ENCODE assay signal across 25 mouse cellular contexts in the genomic region with DNA sequence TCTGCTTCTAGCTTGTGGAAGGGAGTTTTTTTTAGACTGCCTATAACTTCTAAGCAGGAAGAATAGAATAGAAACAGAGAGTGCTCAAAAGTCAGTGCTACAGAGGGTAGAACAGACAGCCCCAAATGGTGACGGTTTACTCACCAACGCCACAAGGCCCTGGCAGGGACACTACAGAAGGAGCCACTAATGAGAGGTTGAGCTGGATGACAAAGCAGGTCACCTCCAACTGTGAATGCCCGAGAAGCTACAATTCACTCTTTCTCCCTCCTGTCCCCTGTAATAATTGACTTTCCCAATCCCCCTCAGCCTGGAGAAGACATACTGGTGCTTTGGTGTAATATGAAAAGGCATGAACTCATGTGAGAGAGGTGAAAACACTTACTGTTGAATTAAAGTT.
"Had no signal": no experiment of that assay in that cellular context is flagged by ENCODE, and none has a peak within 500 bp of the region (broad histone marks: within the 10 kb centered on the region; RNA-seq: fewer than 3 reads in every experiment).

No protein-coding gene starts in this region.

- H3K9me3 ChIP-seq: heart, embryonic 13.5 days; heart, embryonic 15.5 days; hindbrain, embryonic 12.5 days; intestine, embryonic 15.5 days; limb, embryonic 10.5 days; limb, embryonic 12.5 days had no signal

- H3K4me3 ChIP-seq: gastrocnemius, adult 2 months; heart, adult 2 months; heart, embryonic 13.5 days; heart, embryonic 15.5 days; hindbrain, embryonic 10.5 days; hindbrain, embryonic 12.5 days; intestine, embryonic 15.5 days; left cerebral cortex, adult 2 months; limb, embryonic 10.5 days; limb, embryonic 12.5 days; liver, embryonic 13.5 days had no signal

- ATAC-seq: hindbrain, embryonic 16.5 days; inflammation-experienced regulatory T-cells, adult 6 months; intestine, embryonic 15.5 days; intestine, postnatal 0 days had no signal

- H3K9ac ChIP-seq: heart, embryonic 13.5 days; heart, embryonic 15.5 days; hindbrain, embryonic 12.5 days; hindbrain, embryonic 14.5 days; intestine, embryonic 15.5 days; limb, embryonic 12.5 days; liver, embryonic 13.5 days had no signal

- DNase-seq: gastrocnemius, adult 2 months; gastrocnemius, postnatal 10 days; gastrocnemius, postnatal 25 days; heart, adult 2 months; heart, postnatal 4 days; kidney, adult 18-20 months; kidney, adult 8-10 months; kidney, postnatal 10 days; kidney, postnatal 25 days; kidney, postnatal 4 days; layer of hippocampus, adult 9-11 months; liver; liver, embryonic 13.5 days had no signal

- H3K27ac ChIP-seq: gastrocnemius, adult 2 months; heart, adult 2 months; heart, embryonic 13.5 days; heart, embryonic 15.5 days; hindbrain, embryonic 10.5 days; hindbrain, embryonic 12.5 days; hindbrain, embryonic 14.5 days; intestine, embryonic 15.5 days; left cerebral cortex, adult 2 months; limb, embryonic 10.5 days; limb, embryonic 12.5 days; liver, embryonic 13.5 days had no signal

- H3K4me1 ChIP-seq: heart, embryonic 13.5 days; heart, embryonic 15.5 days; intestine, embryonic 15.5 days; liver, embryonic 13.5 days had no signal

- H3K27me3 ChIP-seq: heart, embryonic 13.5 days; heart, embryonic 15.5 days; hindbrain, embryonic 12.5 days; intestine, embryonic 15.5 days; limb, embryonic 12.5 days; liver, embryonic 13.5 days had no signal

- H3K36me3 ChIP-seq: heart, embryonic 13.5 days; heart, embryonic 15.5 days; hindbrain, embryonic 10.5 days; hindbrain, embryonic 12.5 days; intestine, embryonic 15.5 days; limb, embryonic 10.5 days; limb, embryonic 12.5 days; liver, embryonic 13.5 days had no signal
